Comparison of ENCODE assay signal across 18 mouse cellular contexts in genomic region chr7:67718804-67719203, GRCm38 (mm10). TPM values are rescaled to one million over a fixed set of nuclear protein-coding genes. Genes with fewer than 3 reads are reported as not detected.
A peak's percentile ranks its signal among the peaks of the same experiment; 100 is the strongest.
DNase-seq lines count a peak whose midpoint lies in the region; ATAC-seq and TF ChIP-seq lines count a peak whose summit lies in the region.
"Had no signal": no experiment of that assay in that cellular context is flagged by ENCODE, and none has a peak within 500 bp of the region (broad histone marks: within the 10 kb centered on the region; RNA-seq: fewer than 3 reads in every experiment).

No protein-coding gene starts in this region.

- DNase-seq in adrenal gland, postnatal 14 days, result peak; percentile 65
- DNase-seq in adrenal gland, postnatal 4 days (ENCODE audit: low spot score in 2 of 2), result no peak
- no peak for DNase-seq in lung, adult 2 months
- peak; percentile 76 for DNase-seq in retina, postnatal 1 day
- DNase-seq in spleen, postnatal 14 days (ENCODE audit: low spot score in 2 of 2), result no peak
- DNase-seq in layer of hippocampus, postnatal 25 days (ENCODE audit: extremely low spot score in 1 of 2, low spot score in 1 of 2), result no peak
- DNase-seq: cerebellum, adult 2 months; gastrocnemius, postnatal 10 days; kidney, adult 2 months; liver; spleen, adult 18-20 months; thymus, postnatal 4 days had no signal

- 34% methylated on average over 8 of the region's 8 CpGs for WGBS in lung, embryonic 15.5 days
- 60% methylated on average over 8 of the region's 8 CpGs for WGBS in lung, adult 2 months
- 9% methylated on average over 8 of the region's 8 CpGs for WGBS in heart, embryonic 15.5 days

- H3K36me3 ChIP-seq in lung, embryonic 15.5 days, result no peaks in the 10 kb centered on the region
- H3K36me3 ChIP-seq in heart, embryonic 15.5 days, result 0 out of 2 replicates have a peak, but pooled peaks cover 4% of the 10 kb centered on the region
- H3K36me3 ChIP-seq: forebrain, embryonic 15.5 days; hindbrain, embryonic 13.5 days; neural tube, embryonic 12.5 days had no signal

- no peak for TF ChIP-seq POLR2A in lung, adult 2 months (IDR thresholded peaks at IDR 0.05; ENCODE audit: borderline replicate concordance, extremely low read depth, low read depth, low read length)

- peaks cover 53% of the 10 kb centered on the region for H3K4me1 ChIP-seq in lung, embryonic 15.5 days
- H3K4me1 ChIP-seq in lung, adult 2 months (ENCODE audit: control insufficient read depth, insufficient read depth, low read length), result peaks cover 9% of the 10 kb centered on the region; the same call in 1 of the 2 replicates
- peaks cover 53% of the 10 kb centered on the region for H3K4me1 ChIP-seq in heart, embryonic 15.5 days (replicated peaks)

- no peaks in the 10 kb centered on the region for H3K27me3 ChIP-seq in lung, embryonic 15.5 days
- H3K27me3 ChIP-seq in heart, embryonic 15.5 days, result no peaks in the 10 kb centered on the region
- H3K27me3 ChIP-seq: forebrain, embryonic 15.5 days; hindbrain, embryonic 13.5 days; neural tube, embryonic 12.5 days had no signal

- no peak for TF ChIP-seq CTCF in lung, adult 2 months (IDR thresholded peaks at IDR 0.05; ENCODE audit: insufficient read depth, low read length)

- no peak overlapping the region for H3K4me2 ChIP-seq in lung, embryonic 15.5 days
- 0 out of 2 replicates have a peak overlapping the region, but pooled peaks have one; percentile 16 for H3K4me2 ChIP-seq in heart, embryonic 15.5 days
- H3K4me2 ChIP-seq: forebrain, embryonic 15.5 days; hindbrain, embryonic 13.5 days; neural tube, embryonic 12.5 days had no signal

- H3K27ac ChIP-seq in lung, embryonic 15.5 days, result 0 out of 2 replicates have a peak overlapping the region, but pooled peaks have one; percentile 2
- peak overlapping the region; percentile 44 for H3K27ac ChIP-seq in heart, embryonic 15.5 days
- H3K27ac ChIP-seq: forebrain, embryonic 15.5 days; hindbrain, embryonic 13.5 days; macrophage; neural tube, embryonic 12.5 days had no signal

- no peaks in the 10 kb centered on the region for H3K9me3 ChIP-seq in lung, embryonic 15.5 days
- no peaks in the 10 kb centered on the region for H3K9me3 ChIP-seq in heart, embryonic 15.5 days (replicated peaks)
- H3K9me3 ChIP-seq: forebrain, embryonic 15.5 days; hindbrain, embryonic 13.5 days; neural tube, embryonic 12.5 days had no signal

- no peak overlapping the region for H3K4me3 ChIP-seq in lung, embryonic 15.5 days
- H3K4me3 ChIP-seq in lung, adult 2 months (replicated peaks; ENCODE audit: extremely low read depth, low read depth, low read length), result no peak overlapping the region
- no peak overlapping the region for H3K4me3 ChIP-seq in heart, embryonic 15.5 days
- H3K4me3 ChIP-seq: forebrain, embryonic 15.5 days; hindbrain, embryonic 13.5 days; neural tube, embryonic 12.5 days had no signal

- no peak overlapping the region for H3K9ac ChIP-seq in lung, embryonic 15.5 days
- H3K9ac ChIP-seq in heart, embryonic 15.5 days, result no peak overlapping the region
- H3K9ac ChIP-seq: forebrain, embryonic 15.5 days; hindbrain, embryonic 13.5 days; neural tube, embryonic 12.5 days had no signal

- peak; percentile 40; the same call in 1 of the 2 replicates for ATAC-seq in lung, embryonic 15.5 days (ENCODE audit: borderline replicate concordance, extremely low read depth, low FRiP score, low TSS enrichment)
- ATAC-seq in heart, embryonic 15.5 days (replicated peaks; ENCODE audit: insufficient number of reproducible peaks, insufficient read depth, low FRiP score, low read depth), result 0 out of 2 replicates have a peak, but pooled peaks have one; percentile 15
- ATAC-seq: forebrain, embryonic 15.5 days had no signal

RNA-seq across cellular contexts. Expression of gene Synm, which starts 40.7 kb away (rescaled TPM):
- 8.9 and 10.2 TPM in 2 replicates for total RNA-seq in adrenal gland, postnatal 14 days (2021)
- 1 to 10 TPM; 4.5 to 5.1 TPM for total RNA-seq in adrenal gland, postnatal 4 days (2021)
- polyA plus RNA-seq in lung, embryonic 15.5 days (2015; fragmentation: Nextera tagmentation; extraction: Ambion mirVana), result 9.7 and 12.7 TPM in 2 replicates
- 14.0 and 17.2 TPM in 2 replicates for polyA plus RNA-seq in lung, adult 2 months (2012; rRNA removed)
- 2.5 and 3.1 TPM in 2 replicates for polyA plus RNA-seq in heart, embryonic 15.5 days (2015; fragmentation: Nextera tagmentation; extraction: Ambion mirVana)
- 10 to 100 TPM; 18.9 to 19.5 TPM for total RNA-seq in layer of hippocampus, postnatal 25 days (2021)
- polyA plus RNA-seq: macrophage had no signal

Comparison
In these comparisons a context has a peak if more than half of its experiments do, and no peak if none do; other contexts are left out.
1. DNase-seq: peak in adrenal gland, postnatal 14 days (single experiment) and retina, postnatal 1 day (single experiment); none in adrenal gland, postnatal 4 days (0 of 2), lung, adult 2 months (single experiment), spleen, postnatal 14 days (0 of 2) and layer of hippocampus, postnatal 25 days (0 of 2).